Mouse (Mus musculus) layer of hippocampus, adult 11-12 months (tissue): ENCODE measurements at regions not wholly inside any gene's neighbourhood (a gene's known extent, or its start where the extent isn't known, plus 50 kb on each side); places are given as distances from the start of the nearest gene placed in this dataset.
A peak's percentile ranks its signal among the peaks of the same experiment; 100 is the strongest.
"Not testable (repeated sequence)": the region's sequence is repeated elsewhere in the genome, so short reads cannot be mapped to it uniquely, and the experiment has no call there.

Experiments
- DNase-seq: peaks from one replicate; pipeline ENCODE4 v3.0.0; 2022; ENCODE audit warnings: low spot score

GRCm38 (mm10) chrX:77307374-77307773 is 203.4 kb upstream of the Tbl1x start:
- no peak for DNase-seq

- DNase-seq, result peak; percentile 48
Observed at GRCm38 (mm10) chrX:77314384-77314783, 196.4 kb upstream of the Tbl1x start.

DNA sequence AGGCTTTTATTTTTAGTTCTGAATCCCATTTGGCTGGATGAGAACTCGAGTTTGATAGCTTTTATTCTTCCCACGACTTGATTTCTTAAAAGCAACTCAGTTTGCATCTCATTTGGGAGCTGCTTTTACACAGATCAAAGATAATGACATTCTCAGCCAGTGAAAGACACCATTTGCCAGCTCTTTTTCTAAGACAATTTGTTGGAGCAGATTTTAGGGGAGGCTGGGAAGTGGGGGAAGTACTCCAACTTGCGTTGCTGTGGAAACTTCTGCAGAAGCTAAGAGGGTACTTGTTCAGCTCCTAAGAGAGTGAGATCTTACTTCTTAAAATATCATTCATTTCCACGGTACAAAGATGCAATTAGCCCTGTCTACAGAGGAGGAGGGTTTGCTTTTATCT is 187.2 kb upstream of the Tbl1x start:
- no peak for DNase-seq

DNA sequence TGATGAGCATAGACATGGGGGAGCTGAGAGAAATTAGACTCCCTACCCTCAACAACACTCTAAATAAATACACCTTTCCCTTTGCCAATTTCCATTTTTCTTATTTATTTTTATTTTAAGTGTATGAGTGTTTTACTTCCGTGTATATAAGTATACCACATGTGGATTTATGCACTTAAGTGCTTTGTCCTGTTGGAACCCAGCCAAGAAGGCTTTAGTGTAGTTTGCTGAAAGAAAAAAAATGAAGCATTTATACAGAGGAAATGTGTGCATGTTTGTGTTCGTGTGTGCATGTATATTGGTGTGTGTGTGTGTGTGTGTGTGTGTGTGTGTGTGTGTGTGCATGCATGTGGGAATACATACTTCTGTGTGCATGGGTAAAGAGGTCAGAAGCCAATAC is 157.6 kb upstream of the Tbl1x start:
- no peak for DNase-seq

DNA sequence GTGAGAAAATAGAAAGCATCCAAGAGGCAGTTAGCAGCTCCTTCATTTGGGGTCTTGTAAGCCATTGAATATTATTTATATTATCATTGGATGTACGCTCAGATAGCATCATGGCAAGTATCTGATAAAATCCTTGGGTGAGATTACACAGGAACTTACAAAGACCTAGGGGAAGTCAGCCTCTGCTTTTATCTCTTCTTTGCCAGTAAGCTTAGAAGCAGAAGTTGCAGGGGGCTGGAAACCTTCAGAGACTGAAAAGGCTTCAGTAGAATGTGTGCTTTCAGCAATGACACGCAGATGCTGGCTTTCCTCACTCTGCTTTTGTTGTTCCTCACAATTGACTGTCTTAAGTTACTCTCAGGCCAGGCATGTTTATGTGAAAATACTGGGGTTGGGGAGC is 150.3 kb upstream of the Tbl1x start:
- no peak for DNase-seq

DNA sequence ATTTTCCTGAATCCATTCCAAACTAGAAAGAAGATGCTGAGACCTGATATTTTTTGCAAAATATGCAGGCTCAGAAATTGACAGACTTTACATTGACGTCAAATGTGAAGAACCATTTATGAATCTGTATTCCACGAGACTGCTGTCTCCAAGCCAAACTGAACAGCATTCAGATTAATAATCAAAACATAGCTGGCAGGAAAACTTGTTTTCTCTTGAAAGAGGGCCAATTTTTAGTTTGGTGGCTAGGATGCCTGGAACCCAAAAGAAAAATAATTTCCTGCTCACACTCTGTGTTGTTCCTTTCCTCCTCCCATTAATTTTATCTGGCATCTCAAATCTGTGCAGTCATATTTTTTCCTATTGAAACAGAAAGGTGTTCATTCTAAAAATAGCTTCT is 149.7 kb upstream of the Tbl1x start:
- DNase-seq, result no peak

DNA sequence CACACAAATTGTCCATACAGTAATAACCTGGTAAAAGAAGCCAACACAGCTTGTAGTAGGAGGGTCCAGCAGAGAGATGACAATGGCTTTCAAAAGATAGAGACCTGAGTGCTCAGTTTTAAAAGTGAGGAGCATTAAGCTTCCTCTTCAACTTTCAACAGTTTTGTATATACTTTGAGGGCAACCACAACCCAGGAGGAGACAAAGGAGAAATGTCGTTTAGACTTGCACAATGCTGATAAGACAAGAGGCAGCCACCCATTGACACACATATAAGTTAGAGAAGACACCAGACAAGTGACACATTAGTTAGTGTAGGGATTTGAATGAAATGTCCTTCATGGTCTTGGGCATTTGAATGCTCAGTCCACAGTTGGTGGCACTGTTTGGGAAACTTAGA is 147.2 kb upstream of the Tbl1x start:
- DNase-seq, result no peak

- no peak for DNase-seq
Observed at GRCm38 (mm10) chrX:77367351-77367750, 143.5 kb upstream of the Tbl1x start.

- DNase-seq, result no peak
Observed at GRCm38 (mm10) chrX:77387271-77387670, 123.5 kb upstream of the Tbl1x start.

- DNase-seq, result no peak
Observed at GRCm38 (mm10) chrX:77391760-77392446, 118.9 kb upstream of the Tbl1x start.

DNA sequence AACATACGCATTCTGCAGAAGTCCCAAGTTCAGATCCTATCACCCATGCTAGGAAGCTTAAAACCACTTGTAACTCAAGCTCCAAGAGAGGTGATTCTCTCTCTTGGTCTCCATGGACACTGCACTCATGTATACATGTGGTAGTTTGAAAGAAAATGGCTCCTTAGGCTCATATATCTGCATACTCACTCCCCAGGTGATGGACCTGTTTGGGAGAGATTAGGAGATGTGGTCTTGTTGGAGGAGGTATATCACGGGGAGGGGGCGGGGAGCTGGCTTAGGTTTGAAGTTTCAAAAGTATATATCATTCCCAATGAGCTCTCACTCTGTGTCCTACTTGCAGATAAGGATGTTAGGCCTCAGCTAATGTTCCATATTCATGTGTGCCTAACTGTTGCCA is 103.9 kb upstream of the Tbl1x start:
- DNase-seq, result no peak

DNA sequence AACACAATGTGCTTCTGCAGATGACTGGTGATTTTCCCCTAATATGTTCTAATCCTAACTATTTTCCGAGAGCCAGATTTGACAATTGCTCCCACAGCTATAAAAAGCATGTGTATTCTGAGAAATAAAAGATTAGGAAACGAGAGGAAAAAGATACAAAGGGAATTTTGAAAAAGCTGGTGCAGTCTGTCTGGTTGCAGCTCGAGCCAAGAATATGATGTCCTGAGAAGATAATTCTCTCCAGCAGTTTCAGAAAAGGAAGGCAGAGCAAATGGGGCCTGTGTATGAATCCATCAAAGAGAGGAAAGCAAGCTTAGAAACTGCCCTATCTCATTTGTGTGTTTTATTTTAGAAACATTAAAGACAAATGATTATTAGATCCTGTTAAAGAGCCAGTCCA is 102.9 kb upstream of the Tbl1x start:
- DNase-seq, result no peak

GRCm38 (mm10) chrX:77409370-77409769 is 101.4 kb upstream of the Tbl1x start:
- DNase-seq, result peak; percentile 22

- no peak for DNase-seq
Observed at GRCm38 (mm10) chrX:77410812-77411211, 100.0 kb upstream of the Tbl1x start.

GRCm38 (mm10) chrX:77414156-77414555 is 96.7 kb upstream of the Tbl1x start:
- DNase-seq, result no peak

GRCm38 (mm10) chrX:77417766-77418165 is 93.0 kb upstream of the Tbl1x start:
- DNase-seq, result no peak

- DNase-seq, result no peak
Observed at GRCm38 (mm10) chrX:77422206-77422605, 88.6 kb upstream of the Tbl1x start.

- DNase-seq, result no peak
Observed at GRCm38 (mm10) chrX:77424792-77425727, 85.8 kb upstream of the Tbl1x start.

GRCm38 (mm10) chrX:77425728-77426102 is 85.1 kb upstream of the Tbl1x start:
- not testable (repeated sequence) for DNase-seq

GRCm38 (mm10) chrX:77426836-77427235 is 84.0 kb upstream of the Tbl1x start:
- not testable (repeated sequence) for DNase-seq

DNA sequence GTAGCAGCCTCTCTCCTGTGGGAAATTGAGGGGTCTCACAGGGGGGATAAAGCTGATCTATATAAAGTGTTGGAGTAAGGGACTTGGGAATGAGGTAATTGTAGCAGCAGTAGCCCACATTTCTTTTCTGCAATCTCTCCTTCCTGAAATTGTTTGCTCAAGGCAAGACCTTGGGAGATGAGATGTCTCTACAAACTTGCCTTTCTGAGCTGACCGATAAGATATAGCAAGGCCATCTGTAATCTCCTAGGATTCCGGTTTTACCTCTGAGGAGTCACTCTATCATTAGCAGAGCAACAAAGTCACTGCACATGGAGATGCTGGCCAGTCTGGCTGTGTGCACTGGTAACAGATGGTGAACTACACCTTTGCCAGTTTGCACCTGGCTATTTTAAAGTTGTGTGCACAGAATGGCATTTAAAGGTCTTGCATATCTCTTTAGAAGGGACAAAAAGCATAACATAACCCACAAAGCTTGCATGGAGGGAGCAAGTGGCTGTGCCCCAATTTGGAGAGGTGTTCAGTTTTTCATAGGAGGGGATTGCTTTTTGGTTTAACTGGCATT is 78.7 kb upstream of the Tbl1x start:
- no peak for DNase-seq

DNA sequence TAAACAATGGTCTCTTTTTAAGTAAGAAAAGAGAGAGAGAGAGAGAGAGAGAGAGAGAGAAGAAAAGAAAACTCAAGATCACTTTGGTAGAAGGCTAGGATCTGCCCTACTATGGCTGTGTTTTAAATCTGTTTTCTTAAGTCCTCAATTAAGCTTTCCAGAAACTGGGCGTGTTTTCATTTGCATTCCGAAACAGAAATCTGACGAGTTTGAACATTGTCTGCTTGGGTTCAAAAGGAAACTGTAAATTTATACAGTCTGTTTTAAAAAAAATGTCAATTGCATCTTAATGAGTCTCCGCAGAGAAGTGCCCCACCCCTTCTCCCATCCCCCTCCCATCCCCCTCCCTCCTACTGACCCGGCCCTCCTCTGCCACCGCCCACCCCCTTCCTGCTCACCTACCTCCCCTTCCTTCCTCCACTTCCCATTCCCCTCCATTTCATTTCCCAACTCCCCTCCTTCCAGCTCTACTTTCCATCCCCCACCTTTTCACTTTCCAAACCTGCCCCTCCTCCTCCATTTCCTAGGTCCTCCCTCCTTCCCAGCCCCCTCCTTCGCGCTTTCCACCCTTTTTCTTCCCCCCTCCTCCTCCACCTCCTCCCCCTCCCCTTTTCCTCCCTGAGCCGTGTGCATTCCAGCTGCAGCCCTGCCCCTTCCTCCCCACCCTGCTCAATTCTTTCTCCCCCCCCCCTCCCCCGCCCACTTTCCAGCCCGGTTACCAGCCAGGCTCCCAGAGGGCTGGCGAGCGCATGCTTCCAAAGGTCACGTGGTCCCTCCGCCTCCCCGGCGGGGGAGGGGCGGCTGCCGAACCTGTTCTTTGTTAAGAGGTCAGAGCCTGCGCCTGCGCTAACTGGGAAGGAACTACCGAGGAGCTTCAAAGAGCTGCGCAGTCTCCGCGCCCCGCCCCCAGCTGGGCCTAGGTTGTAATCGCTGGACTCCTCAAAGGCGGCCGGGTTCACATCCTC is 77.7 kb upstream of the Tbl1x start:
- DNase-seq, result peak; percentile 95
